Mouse (Mus musculus) C2C12 (cell line): ENCODE measurements at regions not wholly inside any gene's neighbourhood (a gene's known extent, or its start where the extent isn't known, plus 50 kb on each side); places are given as distances from the start of the nearest gene placed in this dataset.

Experiments
- H3K27me3 ChIP-seq: one replicate; pipeline ENCODE4 v1.6.1; 2011; ENCODE audit not compliant: control insufficient read depth, insufficient read depth, insufficient read length
- H3K36me3 ChIP-seq: one replicate; pipeline ENCODE4 v1.6.1; 2011; ENCODE audit not compliant: control insufficient read depth, insufficient read depth
- H3K4me3 ChIP-seq: one replicate; pipeline ENCODE4 v1.5.1; 2011; ENCODE audit warnings: mild to moderate bottlenecking, control low read depth; ENCODE audit not compliant: poor library complexity, insufficient read depth, severe bottlenecking
- H3K79me2 ChIP-seq: one replicate; pipeline ENCODE4 v1.6.1; 2011; ENCODE audit not compliant: control insufficient read depth, insufficient read depth
- H3K79me3 ChIP-seq: one replicate; pipeline ENCODE4 v1.6.1; 2011; ENCODE audit warnings: low read depth, control low read depth
- H3ac ChIP-seq: one replicate; pipeline ENCODE3; 2011; ENCODE audit warnings: low read depth; ENCODE audit not compliant: control insufficient read depth, insufficient read length
- CEBPB ChIP-seq: IDR thresholded peaks from one replicate; pipeline ENCODE4 v1.6.1; 2011; ENCODE audit warnings: low read depth, mild to moderate bottlenecking, control low read depth, moderate library complexity
- CTCF ChIP-seq: IDR thresholded peaks from one replicate; pipeline ENCODE4 v1.5.1; 2011; ENCODE audit not compliant: control insufficient read depth, insufficient read depth, insufficient read length
- FOSL1 ChIP-seq: IDR thresholded peaks from one replicate; pipeline ENCODE4 v1.8.0; 2011; ENCODE audit warnings: mild to moderate bottlenecking, low read length; ENCODE audit not compliant: poor library complexity, insufficient read depth, severe bottlenecking
- MAX ChIP-seq: IDR thresholded peaks from one replicate; pipeline ENCODE4 v1.6.1; 2011; ENCODE audit warnings: mild to moderate bottlenecking, control low read depth
- MYOD1 ChIP-seq: IDR thresholded peaks from one replicate; pipeline ENCODE4 v1.6.1; 2011; ENCODE audit warnings: low read depth; ENCODE audit not compliant: control insufficient read depth, insufficient read length
- MYOG ChIP-seq: IDR thresholded peaks from one replicate; pipeline ENCODE4 v1.6.1; 2011; ENCODE audit not compliant: control insufficient read depth, insufficient read length; ENCODE audit errors: extremely low read depth
- USF1 ChIP-seq: IDR thresholded peaks from one replicate; pipeline ENCODE4 v1.6.1; 2011; ENCODE audit warnings: low read depth, mild to moderate bottlenecking, control low read depth, moderate library complexity

GRCm38 (mm10) chr11:17722051-17722450 is 231.6 kb downstream of the Etaa1 start:
- no peaks in the 10 kb centered on the region for H3K36me3 ChIP-seq
- H3K79me2 ChIP-seq, result no peaks in the 10 kb centered on the region
- H3K4me3 ChIP-seq, result no peak overlapping the region
- H3ac ChIP-seq, result no peak overlapping the region
- H3K27me3 ChIP-seq, result no peaks in the 10 kb centered on the region
- no peaks in the 10 kb centered on the region for H3K79me3 ChIP-seq
- no peak for TF ChIP-seq MAX
- TF ChIP-seq CTCF, result no peak
- TF ChIP-seq MYOD1, result no peak
- TF ChIP-seq FOSL1, result no peak
- no peak for TF ChIP-seq CEBPB
- TF ChIP-seq USF1, result no peak
- no peak for TF ChIP-seq MYOG

DNA sequence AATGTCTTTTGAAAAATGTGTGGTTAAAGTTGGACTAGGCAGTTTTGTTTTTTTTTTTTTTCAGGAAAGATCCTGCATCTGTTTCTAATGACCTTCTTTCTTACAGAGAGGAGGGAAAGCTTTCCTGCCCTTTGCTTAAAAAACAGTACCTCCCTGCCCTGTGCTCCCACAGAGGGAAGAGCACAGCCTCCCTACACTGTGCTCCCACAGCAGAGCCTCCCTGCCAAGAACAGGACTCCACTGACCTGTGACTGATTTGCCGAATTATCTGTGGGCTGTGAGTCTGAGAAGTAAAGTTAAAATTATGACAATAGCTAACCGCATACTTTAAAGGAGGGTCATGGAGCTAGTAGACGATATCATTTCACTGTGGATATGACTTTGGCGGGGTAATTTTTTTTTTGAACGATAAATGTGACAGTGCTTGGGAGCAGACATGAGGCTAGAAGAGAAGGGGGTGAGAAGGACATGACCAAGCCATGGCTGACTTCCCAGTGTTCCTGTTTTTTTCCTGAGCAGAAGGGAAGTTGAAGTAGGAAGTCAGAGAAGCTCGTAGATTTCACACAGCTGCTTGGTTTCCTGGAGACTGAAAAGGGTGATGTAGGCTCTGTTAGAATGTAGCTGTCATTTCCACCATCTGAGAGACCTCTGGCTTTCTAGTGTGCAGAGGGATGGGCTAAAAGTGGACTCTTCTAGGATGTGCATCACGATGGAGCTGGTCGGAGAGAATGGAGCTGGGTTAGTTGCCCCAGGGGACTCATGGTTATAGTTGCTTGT is 226.2 kb downstream of the Etaa1 start:
- TF ChIP-seq FOSL1 (no peak), CEBPB (no peak), CTCF (no peak), USF1 (no peak), MYOD1 (no peak), MYOG (no peak), MAX (no peak)
- H3K36me3 ChIP-seq, result no peaks in the 10 kb centered on the region

DNA sequence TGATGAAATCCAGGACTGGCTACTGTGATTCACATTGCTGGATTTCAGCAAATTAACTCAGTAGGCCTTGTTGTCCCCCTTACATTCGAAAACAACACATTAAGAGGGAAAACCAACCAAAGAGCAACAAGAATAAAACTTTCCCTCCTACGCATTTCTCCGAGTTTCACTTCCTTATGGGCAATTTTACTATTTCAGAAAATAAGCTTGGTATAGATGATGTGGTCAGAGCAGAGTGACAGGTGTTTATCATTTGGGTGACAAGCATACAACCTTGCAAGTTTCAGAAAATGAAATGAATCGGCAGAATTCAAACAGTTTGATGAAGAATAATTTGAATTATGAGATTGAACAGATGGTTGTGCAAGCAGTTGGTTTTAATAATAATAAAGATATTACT is 220.6 kb downstream of the Etaa1 start:
- TF ChIP-seq CEBPB, result no peak
- TF ChIP-seq MAX, result no peak
- no peak for TF ChIP-seq USF1
- no peaks in the 10 kb centered on the region for H3K36me3 ChIP-seq
- H3K4me3 ChIP-seq, result no peak overlapping the region
- no peak overlapping the region for H3ac ChIP-seq
- no peaks in the 10 kb centered on the region for H3K79me2 ChIP-seq
- H3K27me3 ChIP-seq, result no peaks in the 10 kb centered on the region
- no peaks in the 10 kb centered on the region for H3K79me3 ChIP-seq

More for the DNA sequence above, 226.2 kb downstream of the Etaa1 start:
- Histone ChIP-seq H3K79me2 (no peaks in the 10 kb centered on the region), H3K4me3 (no peak overlapping the region), H3K27me3 (no peaks in the 10 kb centered on the region), H3K79me3 (no peaks in the 10 kb centered on the region), H3ac (no peak overlapping the region)

- Histone ChIP-seq H3ac (no peak overlapping the region), H3K79me2 (no peaks in the 10 kb centered on the region), H3K27me3 (no peaks in the 10 kb centered on the region), H3K36me3 (no peaks in the 10 kb centered on the region), H3K4me3 (no peak overlapping the region), H3K79me3 (no peaks in the 10 kb centered on the region)
- TF ChIP-seq USF1, result no peak
- TF ChIP-seq CTCF, result no peak
- TF ChIP-seq MYOG, result no peak
These were observed 219.2 kb downstream of the Etaa1 start for GRCm38 (mm10) chr11:17734519-17734918.

DNA sequence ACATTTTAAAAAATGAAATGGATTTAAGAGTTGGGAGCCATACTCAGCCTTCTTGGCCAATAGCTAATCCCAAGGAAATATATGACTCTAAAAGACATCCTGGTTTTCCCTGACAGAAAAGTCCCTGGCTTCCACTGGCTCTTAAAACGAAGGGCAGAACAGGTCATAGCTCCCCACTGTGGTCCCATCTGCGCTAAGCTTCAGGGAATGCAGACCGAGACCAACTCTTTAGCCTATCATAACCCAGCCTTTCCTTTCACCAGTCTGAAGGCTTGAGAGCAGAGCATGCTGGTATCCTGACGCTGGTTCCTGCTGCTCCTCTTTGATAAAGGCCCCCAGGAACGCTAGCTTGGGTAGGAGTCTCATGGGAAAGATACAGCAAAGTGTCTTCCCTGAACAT is 214.8 kb downstream of the Etaa1 start:
- H3K79me3 ChIP-seq, result no peaks in the 10 kb centered on the region
- no peak overlapping the region for H3ac ChIP-seq
- no peaks in the 10 kb centered on the region for H3K36me3 ChIP-seq
- TF ChIP-seq CEBPB (no peak), MYOG (no peak), MYOD1 (no peak), MAX (no peak), FOSL1 (no peak)
- no peaks in the 10 kb centered on the region for H3K79me2 ChIP-seq
- no peak overlapping the region for H3K4me3 ChIP-seq
- H3K27me3 ChIP-seq, result no peaks in the 10 kb centered on the region

- no peak overlapping the region for H3K4me3 ChIP-seq
- no peaks in the 10 kb centered on the region for H3K79me2 ChIP-seq
- TF ChIP-seq MYOD1 (no peak), FOSL1 (no peak), CEBPB (no peak), MAX (no peak), MYOG (no peak), CTCF (no peak), USF1 (no peak)
- H3K36me3 ChIP-seq, result no peaks in the 10 kb centered on the region
- H3K27me3 ChIP-seq, result no peaks in the 10 kb centered on the region
- no peaks in the 10 kb centered on the region for H3K79me3 ChIP-seq
- no peak overlapping the region for H3ac ChIP-seq
These were observed 209.9 kb downstream of the Etaa1 start for GRCm38 (mm10) chr11:17743821-17744220.
